Mouse (Mus musculus) MEL (cell line): Measurements from ENCODE around the gene Celf2.

ENCODE experiments used
- CHD1 ChIP-seq: IDR thresholded peaks from 2 replicates; pipeline ENCODE4 v1.6.1; 2012; ENCODE audit warnings: low read depth, mild to moderate bottlenecking, inconsistent platforms, low read length, improper control_type of control experiment
- ELF1 ChIP-seq: IDR thresholded peaks from 2 replicates; pipeline ENCODE4 v1.6.1; 2014; ENCODE audit warnings: low read depth, mild to moderate bottlenecking, inconsistent platforms, low read length, improper control_type of control experiment, moderate library complexity
- JUND ChIP-seq: IDR thresholded peaks from 2 replicates; pipeline ENCODE4 v1.6.1; 2011; ENCODE audit warnings: low read depth, mild to moderate bottlenecking, improper control_type of control experiment, low read length
- MAX ChIP-seq: IDR thresholded peaks from 2 replicates; pipeline ENCODE4 v1.6.1; 2011; ENCODE audit warnings: low read length, improper control_type of control experiment
- TAL1 ChIP-seq: IDR thresholded peaks from 2 replicates; pipeline ENCODE4 v1.6.1; 2012; ENCODE audit warnings: mild to moderate bottlenecking, inconsistent platforms, low read length, moderate library complexity, mixed read lengths
- USF1 ChIP-seq: IDR thresholded peaks from 2 replicates; pipeline ENCODE4 v1.6.1; 2014; ENCODE audit warnings: low read depth, mild to moderate bottlenecking, inconsistent platforms, low read length, improper control_type of control experiment, moderate library complexity
- ZC3H11A ChIP-seq: IDR thresholded peaks from 2 replicates; pipeline ENCODE4 v1.6.1; 2012; ENCODE audit warnings: low read depth, mild to moderate bottlenecking, inconsistent platforms, low read length, improper control_type of control experiment

DNA sequence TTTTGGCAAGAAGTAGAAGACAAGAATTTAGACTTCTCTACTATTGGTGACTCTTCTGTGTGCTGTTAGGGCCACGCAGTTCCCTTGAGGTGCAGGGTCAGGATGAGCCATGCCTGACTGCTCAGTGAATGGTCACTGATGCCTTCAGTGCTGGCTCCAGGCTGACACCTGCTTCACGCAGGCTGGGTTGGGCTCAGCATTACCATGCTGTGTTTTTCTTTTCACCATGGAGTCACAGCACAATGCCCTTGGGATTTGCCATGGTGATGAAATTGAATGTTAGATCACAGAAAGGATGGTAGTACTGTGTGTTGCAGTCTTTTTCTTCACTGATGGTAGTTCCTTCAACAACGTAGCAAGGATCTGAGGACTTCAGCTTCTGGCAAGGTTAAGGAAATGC lies 394.2 kb downstream of the Celf2 start:
- TF ChIP-seq MAX = no peak
- no peak for TF ChIP-seq JUND
- no peak for TF ChIP-seq TAL1
- TF ChIP-seq ZC3H11A = no peak
- TF ChIP-seq CHD1 = no peak
- no peak for TF ChIP-seq ELF1
- TF ChIP-seq USF1 = no peak
